Mouse (Mus musculus) right cerebral cortex, postnatal 25 days (tissue): ENCODE data around the gene Kcnc4.
A peak's percentile ranks its signal among the peaks of the same experiment; 100 is the strongest.

Source experiments
- DNase-seq: peaks from one replicate; pipeline ENCODE4 v3.0.0; 2022

The Kcnc4 gene

GRCm38 (mm10) chr3:107454280-107454679 lies 5.1 kb downstream of the Kcnc4 start:
- no peak for DNase-seq

DNA sequence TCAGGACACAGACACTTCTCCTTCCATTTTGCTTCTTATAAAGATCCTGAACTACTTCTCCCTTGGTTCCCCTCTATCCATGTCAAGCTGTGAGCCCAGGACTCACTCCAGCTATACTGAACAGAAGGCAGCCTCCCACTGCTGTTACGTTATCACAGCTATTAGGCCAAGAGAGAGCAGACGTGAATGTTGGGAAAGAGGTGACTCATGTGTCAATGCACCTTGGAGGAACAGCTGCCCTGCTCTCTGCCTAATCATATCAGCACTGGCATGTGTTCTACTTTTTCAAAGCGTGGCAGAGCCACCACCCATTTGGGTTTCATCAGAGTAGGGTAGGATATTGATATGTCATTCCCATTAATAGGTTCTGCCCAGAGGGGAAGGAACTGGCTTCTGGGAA lies 12.5 kb downstream of the Kcnc4 start:
- DNase-seq, result no peak

- no peak for DNase-seq
Observed at GRCm38 (mm10) chr3:107443866-107444265, 15.5 kb downstream of the Kcnc4 start.

DNA sequence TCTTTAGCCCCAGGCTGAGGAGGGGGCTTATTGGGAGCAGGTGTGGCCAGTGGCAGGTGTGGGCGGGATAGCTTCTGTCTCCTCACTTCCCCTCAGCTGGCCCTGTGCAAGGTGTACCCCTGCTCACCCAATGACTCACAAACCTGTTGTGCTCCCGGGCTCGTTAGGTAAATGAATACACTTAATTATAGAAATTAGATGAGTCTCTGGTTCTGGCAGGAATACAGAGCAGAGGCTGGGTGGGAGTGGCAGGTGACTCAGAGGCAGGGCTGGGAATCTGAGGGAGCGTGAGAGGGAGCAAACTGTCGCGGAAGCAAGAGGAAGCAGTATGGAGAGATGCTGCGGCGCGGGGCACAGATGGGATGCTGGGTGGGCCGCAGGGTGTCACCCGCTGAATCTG lies 17.2 kb downstream of the Kcnc4 start:
- DNase-seq, result peak; percentile 80

- DNase-seq, result no peak
Observed at GRCm38 (mm10) chr3:107441306-107441705, 18.0 kb downstream of the Kcnc4 start.

- no peak for DNase-seq
Observed at GRCm38 (mm10) chr3:107439280-107439679, 20.1 kb downstream of the Kcnc4 start.

DNA sequence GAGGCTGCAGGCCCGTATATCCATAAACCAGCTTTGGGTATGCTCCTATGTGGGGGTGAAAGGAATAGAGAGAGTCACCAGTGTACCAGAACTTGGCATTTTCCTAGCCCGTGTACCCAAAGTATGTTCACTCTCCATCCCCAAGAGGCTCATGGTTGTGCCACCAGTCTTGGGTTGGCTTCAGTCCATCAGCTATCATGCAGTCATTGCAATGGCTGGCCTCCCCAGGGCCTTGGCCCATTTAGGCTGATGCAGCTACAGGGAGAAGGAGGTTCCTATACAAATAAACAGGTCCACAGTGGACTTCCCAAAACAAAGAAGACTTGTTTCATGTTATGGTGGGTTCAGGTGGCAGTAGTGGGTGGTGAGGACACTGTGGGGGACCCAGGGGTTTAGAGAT lies 21.7 kb downstream of the Kcnc4 start:
- DNase-seq, result peak; percentile 3

GRCm38 (mm10) chr3:107436434-107436833 lies 22.9 kb downstream of the Kcnc4 start:
- DNase-seq, result peak; percentile 9

DNA sequence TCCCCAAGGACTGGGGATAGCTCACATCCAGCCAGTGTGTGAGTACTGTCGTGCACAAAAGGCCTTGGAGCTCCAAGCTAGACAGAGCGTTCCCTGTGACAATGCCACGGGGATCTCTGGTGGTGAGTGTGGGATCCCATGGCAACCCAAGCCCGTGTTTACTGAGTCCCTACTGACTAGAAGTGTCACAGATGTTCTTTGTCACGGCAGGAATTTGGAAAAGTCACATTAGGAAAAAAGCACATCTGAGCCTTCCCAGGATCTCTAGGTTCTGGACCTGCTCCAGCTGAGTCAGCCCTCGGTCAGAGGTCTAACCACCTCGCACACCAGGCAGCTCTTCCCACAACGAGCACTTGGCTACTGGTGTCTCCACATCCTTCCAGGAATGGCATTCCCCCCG lies 25.7 kb downstream of the Kcnc4 start:
- DNase-seq, result peak; percentile 3

DNA sequence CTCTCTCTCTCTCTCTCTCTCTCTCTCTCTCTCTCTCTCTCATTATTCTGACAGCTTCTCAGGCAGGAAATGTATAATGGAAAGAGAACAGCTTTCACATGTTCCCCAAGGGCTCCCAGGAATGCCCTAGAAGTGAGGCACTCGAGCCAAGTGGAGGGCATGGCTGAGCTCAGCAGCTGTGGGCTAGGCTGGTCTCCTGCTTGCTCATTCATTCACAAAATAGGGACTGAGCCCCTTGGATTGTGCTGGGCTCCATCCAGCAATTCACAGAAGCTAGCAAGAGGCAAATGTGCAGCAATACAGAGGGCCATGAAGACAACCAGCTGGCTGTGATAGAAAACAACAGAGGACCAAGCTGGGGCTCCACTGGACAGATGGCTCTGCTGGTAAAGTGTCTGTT lies 28.1 kb downstream of the Kcnc4 start:
- DNase-seq, result no peak

DNA sequence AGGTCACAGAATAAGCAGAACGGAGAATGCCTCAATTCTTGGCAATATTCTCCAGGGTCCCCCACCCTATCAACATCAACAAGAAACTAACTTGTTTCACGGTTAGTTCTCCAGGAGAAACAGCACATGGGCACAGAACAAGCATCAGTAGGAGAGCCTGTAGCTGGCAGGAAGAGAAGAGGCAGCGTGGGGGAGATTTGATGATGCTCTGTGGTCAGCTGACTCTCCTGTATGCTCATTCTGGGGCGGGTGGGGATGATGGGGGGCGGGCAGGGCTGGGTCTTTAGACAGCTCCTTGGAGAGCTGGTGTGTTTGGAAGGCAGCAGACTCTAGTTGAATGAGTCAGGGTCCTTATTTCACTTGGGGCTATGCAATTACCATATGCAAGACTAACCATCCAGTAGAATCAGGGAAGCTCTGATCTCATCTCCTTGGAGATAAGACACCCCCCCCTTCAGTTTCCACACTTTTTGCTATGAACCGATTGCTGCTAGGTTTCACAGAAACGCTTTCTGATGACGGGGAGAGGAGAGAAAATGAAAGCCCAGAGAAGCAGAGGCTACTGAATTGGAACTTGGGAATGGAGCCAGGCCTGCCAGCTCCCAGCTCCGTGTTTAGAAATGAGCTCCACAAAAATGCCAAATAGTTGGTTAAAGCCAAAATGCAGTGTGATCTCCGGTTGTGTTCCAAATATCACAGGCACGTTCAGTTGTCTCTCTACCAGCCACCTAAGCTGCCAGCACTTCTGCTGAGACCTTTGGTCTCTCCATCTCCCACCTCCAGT lies 34.9 kb downstream of the Kcnc4 start:
- DNase-seq, result peak; percentile 68

DNA sequence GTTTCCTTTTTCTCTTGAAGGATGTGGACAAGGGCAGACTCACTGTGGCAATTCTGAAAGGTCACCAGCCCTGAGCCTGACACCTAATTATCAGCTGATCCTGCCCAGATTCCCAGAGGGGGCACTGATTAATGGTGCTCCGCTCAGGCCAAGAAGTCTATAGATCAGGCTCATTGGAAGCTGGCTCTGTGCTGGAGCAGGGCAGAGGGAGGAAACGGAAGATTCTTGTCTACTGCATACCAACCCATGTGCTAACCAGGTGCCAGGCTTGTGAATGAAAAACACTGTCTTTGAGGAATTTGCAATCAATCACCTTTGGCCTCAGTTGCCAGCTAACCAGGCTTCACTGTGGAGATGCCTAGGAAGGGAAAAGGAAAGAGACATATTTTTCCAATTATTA lies 39.2 kb downstream of the Kcnc4 start:
- DNase-seq, result no peak

DNA sequence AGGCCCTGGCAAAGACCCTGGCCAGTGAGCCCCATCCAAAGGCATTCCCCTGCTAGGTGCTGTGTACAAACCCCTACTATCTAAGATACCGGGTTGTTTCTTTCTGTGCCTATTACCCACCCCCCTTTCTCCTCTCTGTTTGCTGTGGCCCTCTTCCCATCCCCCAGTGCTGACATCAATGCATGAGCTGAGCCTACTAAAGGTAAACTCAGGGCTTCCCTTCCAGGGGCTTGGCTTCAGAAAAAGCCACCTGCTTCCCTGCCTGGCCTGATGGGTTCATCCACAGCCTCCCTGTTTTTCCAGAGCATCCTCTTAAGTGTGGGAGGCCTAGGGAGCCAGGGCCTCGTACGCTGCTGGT lies 42.1 kb downstream of the Kcnc4 start:
- DNase-seq, result no peak

DNA sequence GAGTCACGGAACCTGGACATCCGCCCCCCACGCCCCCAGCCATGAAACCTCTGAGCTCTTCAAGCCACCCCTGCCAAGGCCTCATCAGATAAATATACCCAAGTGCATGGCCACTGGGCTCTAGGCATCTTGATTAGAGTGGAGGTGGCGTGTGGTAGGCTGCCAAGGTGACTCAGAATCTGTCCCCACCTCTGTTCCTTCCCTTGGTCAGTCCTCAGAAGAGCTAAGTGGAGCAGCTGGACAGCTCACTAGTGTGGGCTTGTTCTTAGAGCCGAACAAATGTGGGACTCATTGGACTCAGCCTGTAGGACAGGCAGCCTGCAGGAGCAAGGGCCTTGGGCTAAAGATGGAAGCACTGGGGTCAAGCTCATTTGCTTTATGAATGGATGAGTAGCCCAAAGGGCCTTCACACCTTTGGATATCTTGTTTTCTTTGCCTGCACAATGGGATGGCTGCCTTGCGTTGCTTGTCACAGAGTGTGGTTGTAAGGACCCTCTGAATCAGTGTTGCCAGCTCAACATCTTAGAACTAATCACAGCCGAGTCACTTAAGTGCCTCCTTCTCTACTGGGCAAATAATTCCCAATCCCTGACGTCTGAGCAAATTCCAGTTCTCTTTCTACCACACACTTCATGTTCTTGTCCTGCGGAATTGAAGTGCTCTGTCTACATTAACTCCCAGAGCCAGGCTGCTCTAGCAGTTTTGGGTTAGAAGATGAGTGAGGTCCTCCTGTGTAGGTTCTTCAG lies 42.6 kb downstream of the Kcnc4 start:
- DNase-seq, result no peak

- no peak for DNase-seq
Observed at GRCm38 (mm10) chr3:107413093-107413492, 46.3 kb downstream of the Kcnc4 start.

DNA sequence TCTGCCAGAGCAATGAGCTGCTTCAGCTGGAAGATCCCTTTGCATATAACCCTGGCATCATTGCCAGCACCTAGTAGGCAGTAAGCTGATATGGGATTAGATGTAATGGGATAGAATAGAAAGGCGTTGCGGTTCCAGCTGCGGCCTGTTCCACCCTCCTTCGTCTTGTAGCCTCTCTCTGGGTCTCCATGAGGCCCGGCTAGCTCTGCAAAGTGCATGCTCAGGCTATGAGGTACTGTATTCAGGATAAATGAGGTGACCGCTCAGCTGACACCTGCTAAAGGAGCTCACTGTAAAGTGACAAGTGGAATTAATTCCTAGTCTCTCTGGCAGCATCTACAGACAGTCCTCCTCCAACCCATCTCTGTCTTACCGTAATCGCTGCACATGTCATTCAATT lies 46.8 kb downstream of the Kcnc4 start:
- no peak for DNase-seq

DNA sequence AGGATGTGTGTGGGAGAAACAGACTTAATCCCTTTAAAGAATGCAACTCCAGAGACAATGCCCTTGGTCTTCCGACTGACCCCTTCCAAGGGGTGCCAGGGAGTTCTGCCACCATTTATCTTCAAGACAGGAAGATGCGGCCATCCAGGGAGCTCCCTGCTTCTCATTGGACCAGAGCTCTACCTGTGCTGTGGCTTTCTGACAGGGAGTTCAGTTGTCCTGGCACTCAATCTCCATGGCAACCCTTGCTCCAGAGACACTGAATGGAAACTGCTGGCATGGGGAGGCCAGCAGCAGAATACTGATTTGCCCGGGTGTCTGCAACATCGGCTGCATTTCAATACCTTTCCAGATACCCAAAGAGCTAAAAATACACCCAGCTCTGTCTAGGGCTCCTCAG lies 47.7 kb downstream of the Kcnc4 start:
- DNase-seq, result no peak

DNA sequence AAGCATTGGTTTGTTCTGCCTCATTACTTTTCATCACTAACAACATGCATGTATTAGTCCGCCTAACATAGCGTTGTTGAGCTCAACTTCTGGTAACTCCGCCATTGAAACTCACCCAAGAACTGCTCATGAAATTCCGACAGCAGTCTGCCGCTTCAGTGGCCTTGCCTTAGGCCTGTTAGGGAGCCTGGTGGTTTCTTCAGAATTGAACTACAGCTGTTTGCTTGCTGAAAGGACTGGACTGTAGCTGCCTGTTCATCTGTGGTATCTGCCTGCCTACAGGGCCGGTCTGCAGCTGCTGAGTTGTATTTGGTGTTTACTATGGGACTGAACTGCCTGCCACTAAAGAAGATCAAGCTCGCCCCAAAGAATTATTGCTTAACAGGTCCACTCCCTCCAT lies 58.0 kb downstream of the Kcnc4 start:
- DNase-seq, result no peak

DNA sequence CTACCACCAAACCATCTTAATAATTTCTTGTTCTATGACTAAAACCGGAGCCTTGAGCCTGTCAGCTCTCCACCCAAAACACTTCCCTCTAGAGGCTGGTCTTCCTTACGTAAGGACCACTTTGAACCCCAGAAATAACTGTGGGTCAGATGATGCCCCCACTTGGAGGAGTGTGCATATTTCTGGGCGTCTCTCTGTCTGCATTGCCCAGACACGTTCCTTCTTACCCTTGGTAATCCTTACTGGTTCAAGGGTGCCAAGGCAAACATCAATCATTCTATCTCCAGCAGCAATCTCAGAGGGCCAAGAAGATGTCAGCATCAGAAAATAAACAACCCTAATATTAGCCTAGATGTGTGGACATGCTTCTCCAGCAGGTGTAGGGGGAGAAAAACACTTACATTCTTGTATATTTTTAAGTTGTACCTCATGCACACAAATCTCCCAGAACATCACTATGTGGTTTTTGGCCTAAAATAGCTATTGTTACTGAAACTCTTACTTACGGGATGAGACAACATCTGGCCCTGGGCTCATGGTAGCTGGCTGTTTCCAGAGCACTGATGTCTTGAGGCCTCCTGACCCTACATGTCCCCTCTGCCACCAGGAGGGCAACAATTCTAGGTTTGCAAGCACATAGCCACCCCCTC lies 59.2 kb downstream of the Kcnc4 start:
- DNase-seq, result no peak

DNA sequence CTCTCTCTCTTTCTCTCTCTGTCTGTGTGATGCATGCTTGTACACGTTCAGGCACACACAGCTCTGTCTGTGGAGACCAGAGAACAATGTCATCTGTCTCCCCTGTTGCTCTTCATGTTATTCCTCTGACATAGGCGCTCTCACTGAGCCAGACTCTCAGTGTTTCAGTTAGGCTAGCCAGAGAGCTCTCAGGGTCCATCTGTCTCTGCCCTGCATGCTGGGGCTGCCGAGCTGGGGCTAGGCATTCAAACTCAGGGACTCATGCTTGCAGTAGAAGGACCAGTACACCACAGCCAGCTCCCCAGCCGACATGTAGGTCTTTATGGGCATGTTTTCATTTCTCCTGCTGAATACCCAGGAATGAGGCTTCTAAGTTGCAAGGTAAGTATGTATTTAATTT lies 68.2 kb downstream of the Kcnc4 start:
- no peak for DNase-seq
